Mouse (Mus musculus): ENCODE measurements around the gene Bysl. TPM values are rescaled to one million over a fixed set of nuclear protein-coding genes. Genes with fewer than 3 reads are reported as not detected.
A peak's percentile ranks its signal among the peaks of the same experiment; 100 is the strongest.

Gene Bysl
- total and polyA plus RNA-seq, 2 experiments = 2.5 to 8.1 TPM

DNA sequence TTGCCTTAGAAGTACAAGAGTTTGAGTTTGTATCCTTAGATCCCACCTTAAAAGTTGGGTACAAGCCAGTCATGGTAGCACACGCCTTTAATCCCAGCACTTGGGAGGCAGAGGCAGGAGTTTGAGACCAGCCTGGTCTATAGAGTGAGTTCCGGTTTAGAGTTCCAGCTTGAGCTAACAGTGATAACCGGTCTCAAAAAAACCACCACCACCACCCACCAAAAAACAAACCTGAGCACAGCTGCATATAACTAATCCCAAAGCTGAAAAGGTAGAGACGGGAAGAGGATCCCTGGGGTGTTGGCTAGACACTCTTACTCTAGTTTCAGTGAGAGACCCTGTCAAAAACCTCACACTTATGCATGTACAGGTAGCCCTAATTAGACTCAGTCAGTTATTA is 5.4 kb upstream of the Bysl start:
- TF ChIP-seq POLR2A (IDR thresholded peaks at IDR 0.05; ENCODE audit: extremely low read depth, insufficient read depth, low read length) (no peak), CTCF (IDR thresholded peaks at IDR 0.05; ENCODE audit: low read depth, low read length) (no peak)
- no peak overlapping the region for H3K4me3 ChIP-seq (ENCODE audit: insufficient read depth, low read depth, low read length)
- peaks cover 45% of the 10 kb centered on the region for H3K79me2 ChIP-seq (ENCODE audit: control insufficient read depth, insufficient read depth, low read length)
- peaks cover 8% of the 10 kb centered on the region for H3K4me1 ChIP-seq (ENCODE audit: control insufficient read depth, insufficient read depth, low read length)
- H3K27ac ChIP-seq (replicated peaks; ENCODE audit: insufficient read depth, low read depth, low read length) = no peak overlapping the region
- no peak overlapping the region for H3K9ac ChIP-seq (ENCODE audit: low read depth, low read length)
- peaks cover 24% of the 10 kb centered on the region for H3K36me3 ChIP-seq (ENCODE audit: control insufficient read depth, insufficient read depth, low read length)
- no peak for DNase-seq (ENCODE audit: extremely low read depth, low read depth, low spot score)
- H3K27me3 ChIP-seq (ENCODE audit: control insufficient read depth, insufficient read depth, low read length) = no peaks in the 10 kb centered on the region
- 91% methylated on average over 4 of the region's 4 CpGs for WGBS

DNA sequence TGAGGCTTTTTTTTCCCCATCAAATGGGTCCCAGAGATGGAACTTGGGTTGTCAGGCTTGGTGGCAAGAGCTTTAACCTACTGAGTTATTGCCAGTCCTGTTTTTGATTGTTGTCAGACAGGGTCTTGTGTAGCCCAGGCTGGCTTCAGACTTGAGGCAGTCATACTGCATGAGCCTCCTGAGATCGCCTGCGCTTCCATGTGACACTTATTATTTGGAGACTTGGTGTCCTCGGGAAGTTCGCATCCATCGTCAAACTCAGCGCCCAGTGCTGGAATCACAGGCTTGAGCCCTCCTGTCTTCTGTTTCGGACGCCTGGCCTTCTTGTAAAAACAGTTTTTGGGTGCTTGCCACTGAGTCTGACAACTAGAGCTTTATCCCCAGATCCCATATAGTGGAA is 4.8 kb upstream of the Bysl start:
- WGBS = 95% methylated on average over 8 of the region's 8 CpGs
- H3K79me2 ChIP-seq (ENCODE audit: control insufficient read depth, insufficient read depth, low read length) = peaks cover 47% of the 10 kb centered on the region
- H3K9ac ChIP-seq (ENCODE audit: low read depth, low read length) = no peak overlapping the region
- H3K4me3 ChIP-seq (ENCODE audit: insufficient read depth, low read depth, low read length) = no peak overlapping the region
- H3K4me1 ChIP-seq (ENCODE audit: control insufficient read depth, insufficient read depth, low read length) = peaks cover 8% of the 10 kb centered on the region
- peaks cover 24% of the 10 kb centered on the region for H3K36me3 ChIP-seq (ENCODE audit: control insufficient read depth, insufficient read depth, low read length)
- H3K27ac ChIP-seq (replicated peaks; ENCODE audit: insufficient read depth, low read depth, low read length) = no peak overlapping the region
- no peaks in the 10 kb centered on the region for H3K27me3 ChIP-seq (ENCODE audit: control insufficient read depth, insufficient read depth, low read length)
- TF ChIP-seq CTCF (IDR thresholded peaks at IDR 0.05; ENCODE audit: low read depth, low read length) (no peak), POLR2A (IDR thresholded peaks at IDR 0.05; ENCODE audit: extremely low read depth, insufficient read depth, low read length) (no peak)
- no peak for DNase-seq (ENCODE audit: extremely low read depth, low read depth, low spot score)

DNA sequence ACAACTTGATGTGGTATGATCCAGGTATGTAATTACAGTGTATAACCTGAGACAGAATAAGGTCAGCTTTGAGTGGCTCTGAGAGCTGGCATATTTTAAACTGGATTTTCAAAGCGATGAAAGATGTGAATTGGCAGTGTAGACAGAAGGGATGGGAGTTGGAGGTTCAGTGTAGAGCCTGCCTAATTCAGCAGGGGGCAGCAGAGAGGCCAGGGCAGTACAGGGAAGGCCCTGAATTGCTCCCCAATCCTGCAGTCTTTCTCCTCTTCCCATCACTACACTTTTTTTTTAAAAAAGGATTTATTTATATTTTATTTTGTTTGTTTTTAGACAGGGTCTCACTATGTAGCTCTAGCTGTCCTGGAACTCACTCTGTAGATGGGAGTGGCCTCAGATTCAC is 2.7 kb upstream of the Bysl start:
- Histone ChIP-seq H3K79me2 (ENCODE audit: control insufficient read depth, insufficient read depth, low read length) (peaks cover 48% of the 10 kb centered on the region), H3K27ac (replicated peaks; ENCODE audit: insufficient read depth, low read depth, low read length) (no peak overlapping the region), H3K4me3 (ENCODE audit: insufficient read depth, low read depth, low read length) (no peak overlapping the region), H3K9ac (ENCODE audit: low read depth, low read length) (no peak overlapping the region), H3K4me1 (ENCODE audit: control insufficient read depth, insufficient read depth, low read length) (peaks cover 11% of the 10 kb centered on the region), H3K36me3 (ENCODE audit: control insufficient read depth, insufficient read depth, low read length) (peaks cover 15% of the 10 kb centered on the region), H3K27me3 (ENCODE audit: control insufficient read depth, insufficient read depth, low read length) (no peaks in the 10 kb centered on the region)
- DNase-seq (ENCODE audit: extremely low read depth, low read depth, low spot score) = peak; percentile 39
- 14% methylated on average over 1 of the region's 1 CpGs for WGBS
- no peak for TF ChIP-seq POLR2A (IDR thresholded peaks at IDR 0.05; ENCODE audit: extremely low read depth, insufficient read depth, low read length)
- peak; percentile 88 for TF ChIP-seq CTCF (IDR thresholded peaks at IDR 0.05; ENCODE audit: low read depth, low read length)

DNA sequence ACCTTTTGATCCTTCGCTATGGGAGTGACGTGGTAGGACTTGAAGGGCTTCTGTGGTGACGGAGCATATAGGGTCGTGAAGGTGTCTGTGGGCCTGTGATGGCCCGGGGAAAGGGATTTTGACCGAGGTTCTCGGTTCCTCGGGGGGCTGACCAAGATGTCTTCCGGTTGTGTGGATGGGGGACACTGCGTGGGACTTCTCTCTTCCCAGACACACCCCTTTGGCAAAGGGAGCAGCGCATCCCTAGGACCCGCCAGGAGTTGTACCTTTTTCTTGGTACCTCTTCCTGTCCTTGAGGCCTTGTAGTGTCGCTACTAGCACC is 330 bp upstream of the Bysl start:
- Histone ChIP-seq H3K27me3 (ENCODE audit: control insufficient read depth, insufficient read depth, low read length) (no peaks in the 10 kb centered on the region), H3K79me2 (ENCODE audit: control insufficient read depth, insufficient read depth, low read length) (peaks cover 43% of the 10 kb centered on the region), H3K4me3 (ENCODE audit: insufficient read depth, low read depth, low read length) (peak overlapping the region; percentile 66), H3K36me3 (ENCODE audit: control insufficient read depth, insufficient read depth, low read length) (peaks cover 7% of the 10 kb centered on the region), H3K9ac (ENCODE audit: low read depth, low read length) (peak overlapping the region; percentile 85), H3K4me1 (ENCODE audit: control insufficient read depth, insufficient read depth, low read length) (peaks cover 11% of the 10 kb centered on the region), H3K27ac (replicated peaks; ENCODE audit: insufficient read depth, low read depth, low read length) (peak overlapping the region; percentile 60)
- TF ChIP-seq POLR2A (IDR thresholded peaks at IDR 0.05; ENCODE audit: extremely low read depth, insufficient read depth, low read length) (no peak), CTCF (IDR thresholded peaks at IDR 0.05; ENCODE audit: low read depth, low read length) (no peak)
- peak; percentile 14 for DNase-seq (ENCODE audit: extremely low read depth, low read depth, low spot score)
- under 1% methylated on average over 13 of the region's 13 CpGs for WGBS

DNA sequence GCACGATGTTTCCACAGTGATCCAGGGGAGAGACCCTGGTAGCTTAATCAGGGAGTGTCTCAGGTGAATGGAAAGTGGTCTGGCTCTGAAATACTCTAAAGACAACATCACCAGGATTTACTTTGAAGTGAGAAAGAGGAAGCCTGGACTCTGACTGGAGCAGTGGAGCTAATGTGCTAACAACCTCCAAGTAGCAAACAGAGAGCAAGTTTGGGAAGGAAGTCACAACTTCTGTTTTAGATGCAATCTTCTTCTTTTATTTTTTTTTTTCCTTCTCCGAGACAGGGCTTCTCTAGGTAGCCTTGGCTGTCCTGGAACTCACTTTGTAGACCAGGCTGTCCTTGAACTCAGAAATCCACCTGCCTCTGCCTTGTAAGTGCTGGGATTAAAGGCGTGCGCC is 2.1 kb downstream of the Bysl start:
- DNase-seq (ENCODE audit: extremely low read depth, low read depth, low spot score) = no peak
- H3K27me3 ChIP-seq (ENCODE audit: control insufficient read depth, insufficient read depth, low read length) = no peaks in the 10 kb centered on the region
- H3K79me2 ChIP-seq (ENCODE audit: control insufficient read depth, insufficient read depth, low read length) = peaks cover 26% of the 10 kb centered on the region
- H3K27ac ChIP-seq (replicated peaks; ENCODE audit: insufficient read depth, low read depth, low read length) = no peak overlapping the region
- H3K4me1 ChIP-seq (ENCODE audit: control insufficient read depth, insufficient read depth, low read length) = peaks cover 11% of the 10 kb centered on the region
- WGBS = 80% methylated on average over 4 of the region's 4 CpGs
- H3K9ac ChIP-seq (ENCODE audit: low read depth, low read length) = no peak overlapping the region
- peaks cover 6% of the 10 kb centered on the region; the same call in 1 of the 2 replicates for H3K36me3 ChIP-seq (ENCODE audit: control insufficient read depth, insufficient read depth, low read length)
- H3K4me3 ChIP-seq (ENCODE audit: insufficient read depth, low read depth, low read length) = no peak overlapping the region
- no peak for TF ChIP-seq CTCF (IDR thresholded peaks at IDR 0.05; ENCODE audit: low read depth, low read length)
- no peak for TF ChIP-seq POLR2A (IDR thresholded peaks at IDR 0.05; ENCODE audit: extremely low read depth, insufficient read depth, low read length)

DNA sequence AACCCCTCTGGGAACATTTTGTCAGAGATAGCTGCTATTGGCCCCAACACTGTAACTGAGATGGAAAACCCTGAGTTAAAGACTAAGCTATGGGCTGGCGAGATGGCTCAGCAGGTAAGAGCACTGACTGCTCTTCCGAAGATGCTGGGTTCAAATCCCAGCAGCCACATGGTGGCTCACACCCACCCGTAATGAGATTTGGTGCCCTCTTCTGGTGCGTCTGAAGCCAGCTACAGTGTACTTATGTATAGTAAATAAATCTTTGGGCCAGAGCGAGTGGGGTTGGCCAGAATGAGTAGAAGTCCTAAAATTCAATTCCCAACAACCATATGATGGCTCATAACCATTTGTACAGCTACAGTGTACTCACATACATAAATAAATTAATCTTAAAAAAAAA is 5.1 kb downstream of the Bysl start:
- no peak for DNase-seq (ENCODE audit: extremely low read depth, low read depth, low spot score)
- H3K4me3 ChIP-seq (ENCODE audit: insufficient read depth, low read depth, low read length) = no peak overlapping the region
- H3K9ac ChIP-seq (ENCODE audit: low read depth, low read length) = no peak overlapping the region
- H3K27me3 ChIP-seq (ENCODE audit: control insufficient read depth, insufficient read depth, low read length) = no peaks in the 10 kb centered on the region
- H3K4me1 ChIP-seq (ENCODE audit: control insufficient read depth, insufficient read depth, low read length) = peaks cover 3% of the 10 kb centered on the region; the same call in 1 of the 2 replicates
- H3K36me3 ChIP-seq (ENCODE audit: control insufficient read depth, insufficient read depth, low read length) = peaks cover 14% of the 10 kb centered on the region; the same call in 1 of the 2 replicates
- H3K79me2 ChIP-seq (ENCODE audit: control insufficient read depth, insufficient read depth, low read length) = peaks cover 3% of the 10 kb centered on the region; the same call in 1 of the 2 replicates
- peak; percentile 29 for TF ChIP-seq CTCF (IDR thresholded peaks at IDR 0.05; ENCODE audit: low read depth, low read length)
- no peak for TF ChIP-seq POLR2A (IDR thresholded peaks at IDR 0.05; ENCODE audit: extremely low read depth, insufficient read depth, low read length)
- H3K27ac ChIP-seq (replicated peaks; ENCODE audit: insufficient read depth, low read depth, low read length) = no peak overlapping the region
- 71% methylated on average over 5 of the region's 5 CpGs for WGBS

Data from liver, adult 2 months (tissue).